Mouse (Mus musculus): Measurements from ENCODE around the gene Wdr5b. TPM values are rescaled to one million over a fixed set of nuclear protein-coding genes. Genes with fewer than 3 reads are reported as not detected.
"Not testable (repeated sequence)": the region's sequence is repeated elsewhere in the genome, so short reads cannot be mapped to it uniquely, and the experiment has no call there.

The Wdr5b gene
- polyA plus RNA-seq, 1 experiment: 5.5 TPM

- no peak overlapping the region for H3K27ac ChIP-seq (ENCODE audit: insufficient read depth, low read depth, low read length)
- TF ChIP-seq POLR2A (IDR thresholded peaks at IDR 0.05; ENCODE audit: borderline replicate concordance, low read depth, low read length) (no peak), CTCF (IDR thresholded peaks at IDR 0.05; ENCODE audit: low read depth, low read length) (no peak)
- H3K4me3 ChIP-seq (ENCODE audit: insufficient read depth, low read length): no peak overlapping the region
- H3K4me1 ChIP-seq (ENCODE audit: control insufficient read depth, insufficient read depth, low read length): peaks cover 2% of the 10 kb centered on the region
Measured at GRCm38 (mm10) chr16:36047538-36047937, 6.5 kb downstream of the Wdr5b start.

- Histone ChIP-seq H3K4me1 (ENCODE audit: control insufficient read depth, insufficient read depth, low read length) (peaks cover 4% of the 10 kb centered on the region), H3K27ac (ENCODE audit: insufficient read depth, low read depth, low read length) (no peak overlapping the region), H3K4me3 (ENCODE audit: insufficient read depth, low read length) (no peak overlapping the region)
- TF ChIP-seq POLR2A (IDR thresholded peaks at IDR 0.05; ENCODE audit: borderline replicate concordance, low read depth, low read length) (no peak), CTCF (IDR thresholded peaks at IDR 0.05; ENCODE audit: low read depth, low read length) (no peak)
Measured at GRCm38 (mm10) chr16:36051491-36051890, 10.5 kb downstream of the Wdr5b start.

- Histone ChIP-seq H3K4me1 (ENCODE audit: control insufficient read depth, insufficient read depth, low read length) (peaks cover 4% of the 10 kb centered on the region), H3K27ac (ENCODE audit: insufficient read depth, low read depth, low read length) (no peak overlapping the region), H3K4me3 (ENCODE audit: insufficient read depth, low read length) (no peak overlapping the region)
- no peak for TF ChIP-seq CTCF (IDR thresholded peaks at IDR 0.05; ENCODE audit: low read depth, low read length)
- no peak for TF ChIP-seq POLR2A (IDR thresholded peaks at IDR 0.05; ENCODE audit: borderline replicate concordance, low read depth, low read length)
Measured at GRCm38 (mm10) chr16:36053524-36054275, 12.7 kb downstream of the Wdr5b start.

GRCm38 (mm10) chr16:36054920-36055319, 13.9 kb downstream of the Wdr5b start:
- Histone ChIP-seq H3K27ac (ENCODE audit: insufficient read depth, low read depth, low read length) (no peak overlapping the region), H3K4me1 (ENCODE audit: control insufficient read depth, insufficient read depth, low read length) (peaks cover 4% of the 10 kb centered on the region), H3K4me3 (ENCODE audit: insufficient read depth, low read length) (no peak overlapping the region)
- TF ChIP-seq POLR2A (IDR thresholded peaks at IDR 0.05; ENCODE audit: borderline replicate concordance, low read depth, low read length) (no peak), CTCF (IDR thresholded peaks at IDR 0.05; ENCODE audit: low read depth, low read length) (no peak)

GRCm38 (mm10) chr16:36056416-36056815, 15.4 kb downstream of the Wdr5b start:
- TF ChIP-seq POLR2A (IDR thresholded peaks at IDR 0.05; ENCODE audit: borderline replicate concordance, low read depth, low read length): no peak
- no peak for TF ChIP-seq CTCF (IDR thresholded peaks at IDR 0.05; ENCODE audit: low read depth, low read length)
- Histone ChIP-seq H3K27ac (ENCODE audit: insufficient read depth, low read depth, low read length) (no peak overlapping the region), H3K4me1 (ENCODE audit: control insufficient read depth, insufficient read depth, low read length) (peaks cover 11% of the 10 kb centered on the region), H3K4me3 (ENCODE audit: insufficient read depth, low read length) (no peak overlapping the region)

- H3K27ac ChIP-seq (ENCODE audit: insufficient read depth, low read depth, low read length): no peak overlapping the region
- TF ChIP-seq CTCF (IDR thresholded peaks at IDR 0.05; ENCODE audit: low read depth, low read length) (no peak), POLR2A (IDR thresholded peaks at IDR 0.05; ENCODE audit: borderline replicate concordance, low read depth, low read length) (no peak)
Measured at GRCm38 (mm10) chr16:36057933-36058475, 17.0 kb downstream of the Wdr5b start.

GRCm38 (mm10) chr16:36062534-36062933, 21.5 kb downstream of the Wdr5b start:
- H3K27ac ChIP-seq (ENCODE audit: insufficient read depth, low read depth, low read length); H3K4me3 ChIP-seq (ENCODE audit: insufficient read depth, low read length): not testable (repeated sequence)
- H3K4me1 ChIP-seq (ENCODE audit: control insufficient read depth, insufficient read depth, low read length): peaks cover 19% of the 10 kb centered on the region

More at GRCm38 (mm10) chr16:36057933-36058475, 17.0 kb downstream of the Wdr5b start:
- Histone ChIP-seq H3K4me3 (ENCODE audit: insufficient read depth, low read length) (no peak overlapping the region), H3K4me1 (ENCODE audit: control insufficient read depth, insufficient read depth, low read length) (peaks cover 15% of the 10 kb centered on the region)

GRCm38 (mm10) chr16:36063315-36063714, 22.3 kb downstream of the Wdr5b start:
- Histone ChIP-seq H3K4me1 (ENCODE audit: control insufficient read depth, insufficient read depth, low read length) (peaks cover 26% of the 10 kb centered on the region), H3K27ac (ENCODE audit: insufficient read depth, low read depth, low read length) (no peak overlapping the region), H3K4me3 (ENCODE audit: insufficient read depth, low read length) (no peak overlapping the region)
- no peak for TF ChIP-seq CTCF (IDR thresholded peaks at IDR 0.05; ENCODE audit: low read depth, low read length)
- TF ChIP-seq POLR2A (IDR thresholded peaks at IDR 0.05; ENCODE audit: borderline replicate concordance, low read depth, low read length): no peak

- peaks cover 40% of the 10 kb centered on the region for H3K4me1 ChIP-seq (ENCODE audit: control insufficient read depth, insufficient read depth, low read length)
- no peak overlapping the region for H3K4me3 ChIP-seq (ENCODE audit: insufficient read depth, low read length)
- TF ChIP-seq CTCF (IDR thresholded peaks at IDR 0.05; ENCODE audit: low read depth, low read length) (no peak), POLR2A (IDR thresholded peaks at IDR 0.05; ENCODE audit: borderline replicate concordance, low read depth, low read length) (no peak)
- H3K27ac ChIP-seq (ENCODE audit: insufficient read depth, low read depth, low read length): no peak overlapping the region
Measured at GRCm38 (mm10) chr16:36064904-36065303, 23.9 kb downstream of the Wdr5b start.

- Histone ChIP-seq H3K4me3 (ENCODE audit: insufficient read depth, low read length) (no peak overlapping the region), H3K4me1 (ENCODE audit: control insufficient read depth, insufficient read depth, low read length) (peaks cover 29% of the 10 kb centered on the region), H3K27ac (ENCODE audit: insufficient read depth, low read depth, low read length) (peak overlapping the region; percentile 34)
- TF ChIP-seq CTCF (IDR thresholded peaks at IDR 0.05; ENCODE audit: low read depth, low read length) (no peak), POLR2A (IDR thresholded peaks at IDR 0.05; ENCODE audit: borderline replicate concordance, low read depth, low read length) (no peak)
Measured at GRCm38 (mm10) chr16:36067694-36068093, 26.7 kb downstream of the Wdr5b start.
